Mouse (Mus musculus) spleen, adult 18-20 months (tissue): ENCODE results near the gene Olfr1424.
A peak's percentile ranks its signal among the peaks of the same experiment; 100 is the strongest.
"Not testable (repeated sequence)": the region's sequence is repeated elsewhere in the genome, so short reads cannot be mapped to it uniquely, and the experiment has no call there.

Source experiments
- DNase-seq, 2 experiments: peaks; one replicate each; pipeline ENCODE4 v3.0.0; 2022; ENCODE audit warnings: mixed read lengths in 2 of 2

Gene Olfr1424

GRCm38 (mm10) chr19:12062582-12062981 lies at the start of gene Olfr1424:
Olfr1424 (minus strand) TSS chr19:12062682.
- DNase-seq = not testable (repeated sequence)

GRCm38 (mm10) chr19:12104541-12104940 lies 42.1 kb upstream of the Olfr1424 start:
- no peak for DNase-seq

- DNase-seq = no peak
Observed at GRCm38 (mm10) chr19:12103234-12103633, 40.8 kb upstream of the Olfr1424 start, which contains the start of gene Olfr1427. Olfr1427 (minus strand) TSS chr19:12103334.

GRCm38 (mm10) chr19:12091913-12092312 lies 29.4 kb upstream of the Olfr1424 start, which contains the start of gene Olfr1426:
Olfr1426 (minus strand) TSS chr19:12092013.
- no peak for DNase-seq

GRCm38 (mm10) chr19:12077631-12078030 lies 15.1 kb upstream of the Olfr1424 start, which contains the start of gene Olfr1425:
Olfr1425 (minus strand) TSS chr19:12077731.
- not testable (repeated sequence) for DNase-seq

- DNase-seq = not testable (repeated sequence)
Observed at GRCm38 (mm10) chr19:12069546-12069945, 7.1 kb upstream of the Olfr1424 start.

- DNase-seq = not testable (repeated sequence)
Observed at GRCm38 (mm10) chr19:12067806-12068205, 5.3 kb upstream of the Olfr1424 start.

- DNase-seq = no peak
Observed at GRCm38 (mm10) chr19:12043163-12043562, 19.3 kb downstream of the Olfr1424 start.

- DNase-seq = no peak
Observed at GRCm38 (mm10) chr19:12041217-12041616, 21.3 kb downstream of the Olfr1424 start, which contains the start of gene Olfr1423. Olfr1423 (minus strand) TSS chr19:12041317.

- DNase-seq = no peak
Observed at GRCm38 (mm10) chr19:12037727-12038126, 24.8 kb downstream of the Olfr1424 start.

GRCm38 (mm10) chr19:12026606-12027005 lies 35.9 kb downstream of the Olfr1424 start:
- no peak for DNase-seq

- no peak for DNase-seq
Observed at GRCm38 (mm10) chr19:12025333-12025732, 37.1 kb downstream of the Olfr1424 start.

- DNase-seq = no peak
Observed at GRCm38 (mm10) chr19:12024149-12024548, 38.3 kb downstream of the Olfr1424 start.

- no peak for DNase-seq
Observed at GRCm38 (mm10) chr19:12016192-12016591, 46.3 kb downstream of the Olfr1424 start.

GRCm38 (mm10) chr19:12015708-12016107 lies 46.8 kb downstream of the Olfr1424 start:
- no peak for DNase-seq

GRCm38 (mm10) chr19:12013228-12013627 lies 49.3 kb downstream of the Olfr1424 start:
- DNase-seq = peak; percentile 49 to 60

- DNase-seq = no peak
Observed at GRCm38 (mm10) chr19:12012615-12013014, 49.9 kb downstream of the Olfr1424 start.

- peak; percentile 78 to 82 for DNase-seq
Observed at GRCm38 (mm10) chr19:12011560-12012556, 50.6 kb downstream of the Olfr1424 start.

- peak in 1 of 2 experiments; percentile 64 for DNase-seq
Observed at GRCm38 (mm10) chr19:12010916-12011559, 51.4 kb downstream of the Olfr1424 start.

- DNase-seq = peak; percentile 36 to 52
Observed at GRCm38 (mm10) chr19:12010281-12010771, 52.2 kb downstream of the Olfr1424 start.

GRCm38 (mm10) chr19:12009501-12010280 lies 52.8 kb downstream of the Olfr1424 start:
- peak; percentile 43 to 62 for DNase-seq
